Comparison of ENCODE assay signal across 21 mouse cellular contexts in the genomic region with DNA sequence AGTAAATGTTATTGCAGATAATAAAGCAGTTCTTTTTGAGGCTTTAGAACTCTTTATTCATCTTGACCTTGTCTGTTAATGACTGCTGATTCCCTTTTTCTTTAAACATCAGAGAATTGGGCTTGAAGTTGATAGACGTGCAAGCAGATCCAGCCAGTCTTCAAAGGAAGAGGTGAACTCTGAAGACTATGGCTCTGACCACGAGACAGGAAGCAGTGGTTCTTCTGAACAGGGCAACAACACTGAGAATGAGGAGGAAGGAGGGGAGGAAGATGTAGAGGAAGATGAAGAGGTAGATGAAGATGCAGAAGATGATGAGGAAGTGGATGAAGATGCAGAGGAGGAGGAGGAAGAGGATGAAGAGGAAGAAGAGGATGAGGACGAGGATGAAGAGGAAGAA. TPM values are rescaled to one million over a fixed set of nuclear protein-coding genes. Genes with fewer than 3 reads are reported as not detected.
DNase-seq lines count a peak whose midpoint lies in the region; ATAC-seq and TF ChIP-seq lines count a peak whose summit lies in the region.
"Had no signal": no experiment of that assay in that cellular context is flagged by ENCODE, and none has a peak within 500 bp of the region (broad histone marks: within the 10 kb centered on the region; RNA-seq: fewer than 3 reads in every experiment).

No protein-coding gene starts in this region.

- H3K79me2 ChIP-seq in heart, adult 2 months (replicated peaks; ENCODE audit: control insufficient read depth, insufficient read depth, low read length) = no peaks in the 10 kb centered on the region; the same call in 1 of the 2 replicates

- no peaks in the 10 kb centered on the region for H3K27me3 ChIP-seq in cerebellum, adult 2 months (ENCODE audit: control insufficient read depth, insufficient read depth, low read length)
- no peaks in the 10 kb centered on the region for H3K27me3 ChIP-seq in heart, adult 2 months (ENCODE audit: control insufficient read depth, insufficient read depth, low read length)
- H3K27me3 ChIP-seq: hindbrain, embryonic 12.5 days; intestine, embryonic 15.5 days had no signal

- intact Hi-C loops in heart, adult 2 months (cut with DNase I) = no loop called here

- no peak for TF ChIP-seq POLR2A in cerebellum, adult 2 months (IDR thresholded peaks at IDR 0.05; ENCODE audit: borderline replicate concordance, insufficient read depth, low read length)
- no peak for TF ChIP-seq POLR2A in heart, adult 2 months (IDR thresholded peaks at IDR 0.05; ENCODE audit: insufficient read depth, low read depth, low read length)

- ATAC-seq in common myeloid progenitor, adult 5-6 weeks (replicated peaks; ENCODE audit: low read depth, poor library complexity, severe bottlenecking) = 0 out of 2 replicates have a peak, but pooled peaks have one; percentile 22
- peak; percentile 75 for ATAC-seq in inflammation-experienced regulatory T-cells, adult 6 months
- ATAC-seq: forebrain, embryonic 14.5 days; hindbrain, embryonic 16.5 days; intestine, embryonic 15.5 days had no signal

- TF ChIP-seq CTCF in cerebellum, adult 2 months (IDR thresholded peaks at IDR 0.05; ENCODE audit: borderline replicate concordance, insufficient read depth, low read depth, low read length) = no peak
- TF ChIP-seq CTCF in heart, adult 2 months (IDR thresholded peaks at IDR 0.05) = no peak

- no peak for TF ChIP-seq EP300 in heart, adult 2 months (IDR thresholded peaks at IDR 0.05; ENCODE audit: insufficient read depth, low read depth, low read length)

- WGBS in cerebellum, adult 2 months = 63% methylated on average over 3 of the region's 3 CpGs
- WGBS in heart, adult 2 months = 65% methylated on average over 3 of the region's 3 CpGs

- peaks cover 13% of the 10 kb centered on the region for H3K36me3 ChIP-seq in heart, adult 2 months (ENCODE audit: control insufficient read depth, insufficient read depth, low read length)

- H3K27ac ChIP-seq in cerebellum, adult 2 months (ENCODE audit: insufficient read depth, low read length) = peak overlapping the region; percentile 82
- H3K27ac ChIP-seq in heart, adult 2 months = no peak overlapping the region
- H3K27ac ChIP-seq: embryonic facial prominence, embryonic 10.5 days; gastrocnemius, adult 2 months; heart, embryonic 10.5 days; hindbrain, embryonic 12.5 days; intestine, embryonic 15.5 days had no signal

- DNase-seq in cerebellum, adult 2 months = no peak
- no peak for DNase-seq in cerebellum, adult 11 months
- no peak for DNase-seq in right cerebral cortex, postnatal 10 days (ENCODE audit: low spot score in 2 of 2)
- DNase-seq in heart, adult 2 months = no peak
- DNase-seq in thymus, postnatal 14 days = no peak
- DNase-seq: adrenal gland, postnatal 25 days; cerebellum, postnatal 25 days; gastrocnemius, adult 2 months; gastrocnemius, postnatal 25 days; heart, adult 11 months; heart, postnatal 10 days; heart, postnatal 4 days; kidney, adult 18-20 months had no signal

- no peaks in the 10 kb centered on the region; the same call in 1 of the 2 replicates for H3K4me1 ChIP-seq in cerebellum, adult 2 months (ENCODE audit: control insufficient read depth, insufficient read depth, low read length)
- peaks cover 3% of the 10 kb centered on the region; the same call in 1 of the 2 replicates for H3K4me1 ChIP-seq in heart, adult 2 months (ENCODE audit: control insufficient read depth, insufficient read depth, low read length)
- H3K4me1 ChIP-seq: embryonic facial prominence, embryonic 10.5 days; heart, embryonic 10.5 days; hindbrain, embryonic 12.5 days; intestine, embryonic 15.5 days had no signal

- H3K4me3 ChIP-seq in cerebellum, adult 2 months (replicated peaks; ENCODE audit: insufficient read depth, low read depth, low read length) = no peak overlapping the region
- H3K4me3 ChIP-seq in heart, adult 2 months = no peak overlapping the region
- H3K4me3 ChIP-seq: embryonic facial prominence, embryonic 10.5 days; gastrocnemius, adult 2 months; heart, embryonic 10.5 days; hindbrain, embryonic 12.5 days; intestine, embryonic 15.5 days had no signal

- H3K9ac ChIP-seq in heart, adult 2 months (ENCODE audit: low read depth, low read length) = no peak overlapping the region
- H3K9ac ChIP-seq: hindbrain, embryonic 12.5 days; intestine, embryonic 15.5 days had no signal

RNA-seq across cellular contexts. Expression of gene Ythdc1, which starts 12.8 kb away (rescaled TPM):
- 64.7 and 68.9 TPM in 2 replicates for polyA plus RNA-seq in cerebellum, adult 2 months (2012; rRNA removed)
- 157 and 173 TPM in 2 replicates for total RNA-seq in common myeloid progenitor, adult 5-6 weeks (2017)
- 10 to 100 TPM; 55.4 to 93.3 (median 82.2) TPM for polyA plus RNA-seq in inflammation-experienced regulatory T-cells, adult 6 months (2017; shearing (Covaris generic))
- 10 to 100 TPM; 28.1 to 30.3 TPM for total RNA-seq in heart, adult 2 months (2021)
- polyA plus RNA-seq in heart, adult 2 months (2012; rRNA removed) = 11.7 and 19.2 TPM in 2 replicates
